ENCODE assay signal across 13 mouse cellular contexts in the genomic region with DNA sequence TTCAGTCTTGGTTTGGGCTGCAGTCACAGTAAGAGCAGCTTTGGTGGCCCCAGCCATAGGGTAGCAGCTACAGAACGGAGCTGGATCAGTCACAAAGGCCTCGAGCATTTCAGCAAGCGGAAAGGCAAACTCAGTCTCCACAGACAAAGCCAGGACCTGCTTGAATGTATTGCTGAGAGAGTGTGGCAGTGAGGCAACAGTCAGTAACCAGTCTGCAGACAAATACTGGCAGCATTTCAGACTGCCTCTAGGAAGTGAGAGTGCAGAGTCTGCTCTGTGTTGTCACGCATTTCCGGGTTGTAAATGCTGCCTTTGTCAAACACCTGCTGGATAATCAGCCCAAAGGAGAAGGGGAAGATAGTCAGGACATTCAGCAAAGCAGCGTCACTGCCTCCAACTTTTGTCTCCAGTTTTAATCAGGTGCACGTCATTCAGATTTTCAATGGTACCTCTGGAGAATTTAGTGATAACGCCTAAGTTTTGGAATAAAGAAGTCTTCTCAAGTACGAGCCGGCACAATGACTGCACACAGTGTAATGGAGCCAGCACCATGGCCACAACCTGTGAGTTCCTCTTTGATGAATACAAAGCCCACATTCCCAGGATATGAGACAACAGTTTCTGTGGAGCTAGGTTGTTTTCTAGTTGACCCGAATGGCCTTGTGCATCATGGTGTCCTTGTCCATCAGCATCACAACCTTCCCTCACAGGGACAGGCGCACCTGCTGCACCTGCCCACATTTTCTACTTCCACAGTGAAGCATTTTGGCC.
A peak's percentile ranks its signal among the peaks of the same experiment; 100 is the strongest.
DNase-seq lines count a peak whose midpoint lies in the region; ATAC-seq and TF ChIP-seq lines count a peak whose summit lies in the region.
"Had no signal": no experiment of that assay in that cellular context is flagged by ENCODE, and none has a peak within 500 bp of the region (broad histone marks: within the 10 kb centered on the region; RNA-seq: fewer than 3 reads in every experiment).

No protein-coding gene starts in this region.

- no peaks in the 10 kb centered on the region for H3K9me3 ChIP-seq in forebrain, embryonic 12.5 days
- no peaks in the 10 kb centered on the region for H3K9me3 ChIP-seq in hindbrain, postnatal 0 days (ENCODE audit: low read length)
- H3K9me3 ChIP-seq in midbrain, postnatal 0 days (ENCODE audit: low read length) = no peaks in the 10 kb centered on the region

- H3K4me3 ChIP-seq in layer of hippocampus, adult 2 months = no peak overlapping the region
- no peak overlapping the region for H3K4me3 ChIP-seq in forebrain, embryonic 12.5 days (replicated peaks)
- no peak overlapping the region for H3K4me3 ChIP-seq in hindbrain, postnatal 0 days (ENCODE audit: low read length)
- H3K4me3 ChIP-seq in midbrain, postnatal 0 days (ENCODE audit: low read depth, low read length) = no peak overlapping the region

- 43% methylated on average over 12 of the region's 12 CpGs for WGBS in forebrain, embryonic 12.5 days
- WGBS in hindbrain, postnatal 0 days = 45% methylated on average over 12 of the region's 12 CpGs
- WGBS in midbrain, postnatal 0 days = 35% methylated on average over 12 of the region's 12 CpGs

- H3K27me3 ChIP-seq in forebrain, embryonic 12.5 days = no peaks in the 10 kb centered on the region
- H3K27me3 ChIP-seq in hindbrain, postnatal 0 days (ENCODE audit: insufficient read depth, low read length) = no peaks in the 10 kb centered on the region
- no peaks in the 10 kb centered on the region for H3K27me3 ChIP-seq in midbrain, postnatal 0 days (ENCODE audit: insufficient read depth, low read length)

- H3K27ac ChIP-seq in layer of hippocampus, adult 2 months = 0 out of 2 replicates have a peak overlapping the region, but pooled peaks have one; percentile 14
- peak overlapping the region; percentile 56; the same call in 1 of the 2 replicates for H3K27ac ChIP-seq in forebrain, embryonic 12.5 days
- H3K27ac ChIP-seq in hindbrain, postnatal 0 days = peak overlapping the region; percentile 56
- no peak overlapping the region for H3K27ac ChIP-seq in midbrain, postnatal 0 days (ENCODE audit: low read depth, low read length)

- no peak for TF ChIP-seq CTCF in layer of hippocampus, adult 2 months (conservative IDR thresholded peaks at IDR 0.05)
- TF ChIP-seq CTCF in hindbrain, postnatal 0 days (IDR thresholded peaks at IDR 0.05; ENCODE audit: low read depth) = no peak
- no peak for TF ChIP-seq CTCF in midbrain, postnatal 0 days (IDR thresholded peaks at IDR 0.05)

- H3K36me3 ChIP-seq in forebrain, embryonic 12.5 days (replicated peaks) = no peaks in the 10 kb centered on the region
- H3K36me3 ChIP-seq in hindbrain, postnatal 0 days (ENCODE audit: insufficient read depth, low read length) = no peaks in the 10 kb centered on the region
- H3K36me3 ChIP-seq in midbrain, postnatal 0 days (ENCODE audit: insufficient read depth, low read length) = no peaks in the 10 kb centered on the region

- H3K9ac ChIP-seq in forebrain, embryonic 12.5 days = no peak overlapping the region
- H3K9ac ChIP-seq in hindbrain, postnatal 0 days (replicated peaks; ENCODE audit: low read length) = no peak overlapping the region; the same call in 1 of the 2 replicates
- no peak overlapping the region for H3K9ac ChIP-seq in midbrain, postnatal 0 days (replicated peaks; ENCODE audit: low read length, poor library complexity, severe bottlenecking)

- H3K4me1 ChIP-seq in forebrain, embryonic 12.5 days = peaks cover 9% of the 10 kb centered on the region
- no peaks in the 10 kb centered on the region for H3K4me1 ChIP-seq in hindbrain, postnatal 0 days (ENCODE audit: insufficient read depth, low read length)
- no peaks in the 10 kb centered on the region for H3K4me1 ChIP-seq in midbrain, postnatal 0 days (ENCODE audit: insufficient read depth, low read length)

- H3K4me2 ChIP-seq in forebrain, embryonic 12.5 days = no peak overlapping the region; the same call in 1 of the 2 replicates
- H3K4me2 ChIP-seq in hindbrain, postnatal 0 days (ENCODE audit: low read depth, low read length) = no peak overlapping the region
- H3K4me2 ChIP-seq in midbrain, postnatal 0 days (ENCODE audit: low read depth, low read length, poor library complexity, severe bottlenecking) = 0 out of 2 replicates have a peak overlapping the region, but pooled peaks have one; percentile 0

- ATAC-seq in forebrain, embryonic 12.5 days (ENCODE audit: low FRiP score) = peak; percentile 65
- peak; percentile 55 for ATAC-seq in hindbrain, postnatal 0 days
- ATAC-seq in midbrain, postnatal 0 days (ENCODE audit: low FRiP score) = peak; percentile 49; the same call in 1 of the 2 replicates

- DNase-seq in layer of hippocampus, adult 2 months (ENCODE audit: low spot score in 2 of 2) = no peak
- no peak for DNase-seq in layer of hippocampus, adult 8-10 months (ENCODE audit: low spot score in 2 of 2)
- peak; percentile 57 for DNase-seq in hindbrain, postnatal 0 days (ENCODE audit: low spot score)
- peak; percentile 55 for DNase-seq in midbrain, postnatal 0 days (ENCODE audit: low spot score)
- no peak for DNase-seq in spleen, postnatal 36 days (ENCODE audit: low spot score in 2 of 2)
- DNase-seq in heart, postnatal 4 days = no peak
- DNase-seq in kidney, adult 9 months = no peak
- DNase-seq: adrenal gland, postnatal 25 days; cerebellum, postnatal 14 days; gastrocnemius, postnatal 14 days; kidney, postnatal 14 days; thymus, adult 18-20 months had no signal

Comparison
In these comparisons a context has a peak if more than half of its experiments do, and no peak if none do; other contexts are left out.
1. DNase-seq: peak in hindbrain, postnatal 0 days (single experiment) and midbrain, postnatal 0 days (single experiment); none in layer of hippocampus, adult 2 months (0 of 2), layer of hippocampus, adult 8-10 months (0 of 2), spleen, postnatal 36 days (0 of 2), heart, postnatal 4 days (single experiment) and kidney, adult 9 months (single experiment).
2. Peak in every context shown above with its lines, with median percentiles within 50 percentile points of each other: ATAC-seq.